Mouse (Mus musculus): ENCODE measurements at regions not wholly inside any gene's neighbourhood (a gene's known extent, or its start where the extent isn't known, plus 50 kb on each side); places are given as distances from the start of the nearest gene placed in this dataset.
"Not testable (repeated sequence)": the region's sequence is repeated elsewhere in the genome, so short reads cannot be mapped to it uniquely, and the experiment has no call there.

- Histone ChIP-seq H3K4me1 (ENCODE audit: control insufficient read depth, insufficient read depth, low read length) (no peaks in the 10 kb centered on the region), H3K4me3 (ENCODE audit: control insufficient read depth, low read depth, low read length) (no peak overlapping the region), H3K36me3 (ENCODE audit: control insufficient read depth, insufficient read depth, low read length) (no peaks in the 10 kb centered on the region), H3K27ac (ENCODE audit: control insufficient read depth, insufficient read depth, low read depth, low read length) (no peak overlapping the region), H3K27me3 (ENCODE audit: control insufficient read depth, insufficient read depth, low read length) (no peaks in the 10 kb centered on the region)
- TF ChIP-seq CTCF (IDR thresholded peaks at IDR 0.05; ENCODE audit: control insufficient read depth, insufficient read depth, insufficient replicate concordance, low read depth, low read length) (no peak), POLR2A (IDR thresholded peaks at IDR 0.05; ENCODE audit: control insufficient read depth, low read depth, low read length) (no peak)
Measured at GRCm38 (mm10) chr3:18522562-18522961, 574.4 kb downstream of the Cypt12 start.

- no peaks in the 10 kb centered on the region for H3K4me1 ChIP-seq (ENCODE audit: control insufficient read depth, insufficient read depth, low read length)
- no peaks in the 10 kb centered on the region for H3K27me3 ChIP-seq (ENCODE audit: control insufficient read depth, insufficient read depth, low read length)
- no peak overlapping the region for H3K27ac ChIP-seq (ENCODE audit: control insufficient read depth, insufficient read depth, low read depth, low read length)
- no peak overlapping the region for H3K4me3 ChIP-seq (ENCODE audit: control insufficient read depth, low read depth, low read length)
- H3K36me3 ChIP-seq (ENCODE audit: control insufficient read depth, insufficient read depth, low read length), result no peaks in the 10 kb centered on the region
- no peak for TF ChIP-seq CTCF (IDR thresholded peaks at IDR 0.05; ENCODE audit: control insufficient read depth, insufficient read depth, insufficient replicate concordance, low read depth, low read length)
- no peak for TF ChIP-seq POLR2A (IDR thresholded peaks at IDR 0.05; ENCODE audit: control insufficient read depth, low read depth, low read length)
Measured at GRCm38 (mm10) chr3:18524011-18524410, 575.8 kb downstream of the Cypt12 start.

DNA sequence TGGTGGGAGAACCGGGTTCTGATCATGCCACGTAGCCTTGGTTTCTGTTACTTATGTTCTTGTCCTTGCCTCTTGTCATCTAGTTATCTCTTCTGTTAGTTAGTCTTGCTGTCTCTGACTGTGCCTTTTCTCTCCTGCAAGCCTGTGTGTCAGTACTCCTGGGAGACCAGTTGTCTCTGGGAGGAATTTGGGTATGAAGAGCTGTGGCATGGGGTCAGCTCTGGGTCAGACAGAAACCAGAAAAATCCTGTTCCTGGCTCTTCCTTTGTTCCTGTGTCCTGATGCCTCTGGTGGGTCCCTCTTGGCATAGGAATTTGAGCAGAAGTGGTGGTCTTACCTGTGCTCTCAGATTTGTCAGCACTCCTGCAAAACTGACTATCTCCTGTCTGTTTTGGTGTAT lies 609.0 kb downstream of the Cypt12 start:
- H3K27me3 ChIP-seq (ENCODE audit: control insufficient read depth, insufficient read depth, low read length), result no peaks in the 10 kb centered on the region
- no peak for TF ChIP-seq POLR2A (IDR thresholded peaks at IDR 0.05; ENCODE audit: control insufficient read depth, low read depth, low read length)
- H3K4me3 ChIP-seq (ENCODE audit: control insufficient read depth, low read depth, low read length), result no peak overlapping the region
- no peaks in the 10 kb centered on the region for H3K4me1 ChIP-seq (ENCODE audit: control insufficient read depth, insufficient read depth, low read length)
- no peaks in the 10 kb centered on the region for H3K36me3 ChIP-seq (ENCODE audit: control insufficient read depth, insufficient read depth, low read length)
- H3K27ac ChIP-seq (ENCODE audit: control insufficient read depth, insufficient read depth, low read depth, low read length), result no peak overlapping the region

GRCm38 (mm10) chr3:18560282-18560785 lies 612.1 kb downstream of the Cypt12 start:
- Histone ChIP-seq H3K27ac (ENCODE audit: control insufficient read depth, insufficient read depth, low read depth, low read length) (no peak overlapping the region), H3K4me3 (ENCODE audit: control insufficient read depth, low read depth, low read length) (no peak overlapping the region), H3K36me3 (ENCODE audit: control insufficient read depth, insufficient read depth, low read length) (no peaks in the 10 kb centered on the region), H3K27me3 (ENCODE audit: control insufficient read depth, insufficient read depth, low read length) (no peaks in the 10 kb centered on the region), H3K4me1 (ENCODE audit: control insufficient read depth, insufficient read depth, low read length) (no peaks in the 10 kb centered on the region)
- TF ChIP-seq POLR2A (IDR thresholded peaks at IDR 0.05; ENCODE audit: control insufficient read depth, low read depth, low read length), result no peak
- TF ChIP-seq CTCF (IDR thresholded peaks at IDR 0.05; ENCODE audit: control insufficient read depth, insufficient read depth, insufficient replicate concordance, low read depth, low read length), result no peak

DNA sequence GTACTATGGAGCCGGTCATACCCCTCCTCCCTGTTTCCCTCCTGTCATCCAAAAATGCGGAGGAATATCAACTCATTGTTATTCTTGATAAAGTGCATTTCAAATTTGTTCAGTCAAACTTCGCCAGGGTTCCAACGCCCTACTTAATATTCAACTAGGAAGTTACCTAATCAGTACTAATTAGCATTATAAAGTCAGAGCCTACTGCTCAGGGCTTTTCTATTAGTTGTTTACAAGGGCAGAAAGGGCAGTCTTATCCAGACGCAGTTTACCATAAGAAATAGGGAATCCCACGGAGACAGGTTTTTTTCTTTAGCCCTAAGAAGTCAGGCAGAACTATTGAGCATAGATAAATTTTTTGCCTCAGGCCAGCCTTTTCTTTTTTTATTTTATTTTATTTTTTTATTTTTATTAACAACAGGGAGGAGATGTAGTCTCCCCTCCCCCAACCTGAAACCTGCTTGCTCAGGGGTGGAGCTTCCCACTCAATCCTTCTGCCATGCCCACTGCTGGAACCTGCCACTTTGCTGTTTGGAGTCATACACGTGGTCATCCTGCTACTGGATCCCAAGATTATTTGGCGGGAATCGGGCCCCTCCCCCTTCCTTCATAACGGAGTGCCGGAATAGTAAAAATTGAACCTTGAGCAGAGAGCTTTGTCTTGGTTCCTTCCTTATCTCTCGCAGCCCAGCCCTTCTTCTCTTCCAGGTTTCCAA lies 632.9 kb downstream of the Cypt12 start:
- H3K36me3 ChIP-seq (ENCODE audit: control insufficient read depth, insufficient read depth, low read length); H3K4me3 ChIP-seq (ENCODE audit: control insufficient read depth, low read depth, low read length); H3K4me1 ChIP-seq (ENCODE audit: control insufficient read depth, insufficient read depth, low read length); H3K27me3 ChIP-seq (ENCODE audit: control insufficient read depth, insufficient read depth, low read length); H3K27ac ChIP-seq (ENCODE audit: control insufficient read depth, insufficient read depth, low read depth, low read length): not testable (repeated sequence)

DNA sequence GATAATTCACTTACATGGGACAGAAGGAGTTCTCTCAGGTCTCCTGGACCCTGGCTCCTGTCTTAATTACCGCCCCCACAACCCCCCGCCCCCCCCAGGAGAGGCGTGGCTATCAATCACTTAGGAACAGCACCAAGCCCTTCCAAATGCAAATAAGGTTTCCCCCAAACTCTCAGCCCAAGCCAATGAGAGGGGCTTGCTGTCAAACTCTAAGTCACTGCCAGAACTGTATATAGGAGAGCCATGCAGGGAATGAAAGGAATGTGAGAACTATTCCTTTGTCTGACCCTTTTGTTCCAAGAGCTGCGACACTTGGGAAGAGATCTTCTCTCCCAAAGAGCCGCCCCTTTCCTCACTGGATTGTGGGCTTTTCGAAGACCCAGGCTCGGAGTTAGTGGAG lies 672.4 kb downstream of the Cypt12 start:
- Histone ChIP-seq H3K4me1 (ENCODE audit: control insufficient read depth, insufficient read depth, low read length) (peaks cover under 1% of the 10 kb centered on the region; the same call in 1 of the 2 replicates), H3K27me3 (ENCODE audit: control insufficient read depth, insufficient read depth, low read length) (no peaks in the 10 kb centered on the region), H3K36me3 (ENCODE audit: control insufficient read depth, insufficient read depth, low read length) (no peaks in the 10 kb centered on the region), H3K27ac (ENCODE audit: control insufficient read depth, insufficient read depth, low read depth, low read length) (no peak overlapping the region), H3K4me3 (ENCODE audit: control insufficient read depth, low read depth, low read length) (no peak overlapping the region)
- TF ChIP-seq POLR2A (IDR thresholded peaks at IDR 0.05; ENCODE audit: control insufficient read depth, low read depth, low read length), result no peak
- no peak for TF ChIP-seq CTCF (IDR thresholded peaks at IDR 0.05; ENCODE audit: control insufficient read depth, insufficient read depth, insufficient replicate concordance, low read depth, low read length)

GRCm38 (mm10) chr3:18623831-18624304 lies 675.7 kb downstream of the Cypt12 start:
- Histone ChIP-seq H3K27ac (ENCODE audit: control insufficient read depth, insufficient read depth, low read depth, low read length) (no peak overlapping the region), H3K4me3 (ENCODE audit: control insufficient read depth, low read depth, low read length) (no peak overlapping the region), H3K27me3 (ENCODE audit: control insufficient read depth, insufficient read depth, low read length) (no peaks in the 10 kb centered on the region), H3K4me1 (ENCODE audit: control insufficient read depth, insufficient read depth, low read length) (peaks cover 2% of the 10 kb centered on the region; the same call in 1 of the 2 replicates), H3K36me3 (ENCODE audit: control insufficient read depth, insufficient read depth, low read length) (no peaks in the 10 kb centered on the region)
- no peak for TF ChIP-seq CTCF (IDR thresholded peaks at IDR 0.05; ENCODE audit: control insufficient read depth, insufficient read depth, insufficient replicate concordance, low read depth, low read length)
- TF ChIP-seq POLR2A (IDR thresholded peaks at IDR 0.05; ENCODE audit: control insufficient read depth, low read depth, low read length), result no peak

All from testis, adult 2 months (tissue).